Mouse (Mus musculus) urinary bladder, adult 2 months (tissue): ENCODE data around the gene Kbtbd4. TPM values are rescaled to one million over a fixed set of nuclear protein-coding genes. Genes with fewer than 3 reads are reported as not detected.
"Not testable (repeated sequence)": the region's sequence is repeated elsewhere in the genome, so short reads cannot be mapped to it uniquely, and the experiment has no call there.

Experiments used
- DNase-seq: peaks from one replicate; pipeline ENCODE4 v3.0.0; 2022; ENCODE audit warnings: low spot score
- polyA plus RNA-seq: library from polyadenylated mRNA; depleted of rRNA; stranded (reverse); fragments of >200 nt; gene quantifications from 2 replicates; pipeline ENCODE4 v1.2.3, GENCODE M21; 2012; rRNA removed

Kbtbd4 gene
- 15.5 and 17.9 TPM in 2 replicates for polyA plus RNA-seq

DNA sequence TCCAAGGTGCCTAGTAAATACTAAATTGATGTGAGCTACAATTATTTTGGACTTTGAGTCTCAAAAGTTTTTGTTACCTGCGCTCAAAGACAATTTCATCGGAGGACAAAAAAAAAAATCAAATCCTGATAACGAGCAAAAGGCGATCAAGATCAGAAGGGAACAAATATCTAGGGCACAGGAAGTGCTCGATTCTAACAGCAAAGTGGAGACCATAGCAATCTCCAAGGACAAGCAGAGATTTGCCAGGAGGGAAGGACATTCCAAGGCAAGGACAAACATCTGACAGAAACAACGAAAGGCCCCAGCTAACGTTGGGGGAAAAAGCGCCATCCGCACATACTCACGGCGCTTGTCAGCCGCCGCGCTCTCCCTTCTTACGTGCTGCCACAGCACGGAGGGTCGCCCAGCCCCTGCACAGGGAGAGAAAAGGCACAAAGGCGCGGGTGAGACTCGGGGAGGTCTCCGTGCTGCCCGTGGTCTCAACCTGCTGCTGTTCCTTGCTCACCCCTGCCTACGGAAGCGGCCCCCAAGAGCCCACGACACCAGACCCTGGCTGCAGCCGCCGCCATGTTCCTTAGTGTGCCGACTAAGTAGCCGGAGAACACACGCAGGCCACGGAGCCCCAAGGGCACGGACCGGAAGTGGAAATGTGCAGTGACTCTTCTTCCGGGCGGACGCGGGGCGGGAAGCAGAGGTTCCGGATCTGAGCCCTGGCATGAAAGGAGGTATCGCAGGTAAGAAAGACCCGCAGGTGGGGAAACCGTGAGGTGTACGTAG is at the start of gene Kbtbd4, which contains the start of gene Ndufs3:
TSS of gene Kbtbd4 (plus strand) at position 665 of the 780 bp plus-strand sequence.
TSS of gene Ndufs3 (minus strand) at position 752 of the 780 bp plus-strand sequence.
- DNase-seq = peak; percentile 80

DNA sequence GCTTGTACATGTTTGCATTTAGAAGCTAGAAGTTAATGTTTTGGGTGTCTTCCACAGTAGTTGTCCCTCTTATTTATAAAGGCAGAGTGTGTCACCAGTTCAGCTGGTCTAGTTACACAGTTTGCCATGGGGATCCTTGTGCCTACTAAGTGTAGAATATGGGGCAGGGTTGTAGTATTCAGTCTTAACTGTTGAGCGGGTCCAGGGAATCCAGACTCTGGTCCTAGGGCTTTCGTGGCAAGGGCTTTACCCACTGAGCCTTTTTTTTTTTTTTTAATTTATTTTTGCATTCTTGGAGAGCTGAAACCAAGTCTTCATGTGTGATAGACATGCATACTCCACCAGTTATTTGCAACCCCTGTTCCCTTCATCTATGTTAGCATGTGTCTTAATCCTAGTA is 43.1 kb upstream of the Kbtbd4 start:
- no peak for DNase-seq

DNA sequence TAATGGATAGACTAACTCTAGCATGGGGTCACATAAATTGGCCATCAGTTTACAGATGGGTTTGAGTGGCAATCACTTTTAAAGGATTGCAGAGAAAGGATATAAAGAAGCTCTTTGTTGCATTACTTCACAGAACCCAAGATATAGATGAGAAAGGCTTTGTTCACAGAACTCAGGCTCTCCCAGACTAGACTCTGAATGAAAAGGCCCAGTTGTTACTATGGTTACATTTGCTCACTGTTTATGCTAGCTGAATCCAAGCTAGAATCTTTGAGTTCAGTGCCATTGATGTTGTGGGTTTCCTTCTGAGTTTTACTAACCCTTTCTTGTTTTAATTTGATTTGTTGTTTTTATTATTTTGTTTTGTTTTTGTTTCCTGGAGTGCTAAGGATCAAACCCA is 40.4 kb upstream of the Kbtbd4 start:
- DNase-seq = no peak

DNA sequence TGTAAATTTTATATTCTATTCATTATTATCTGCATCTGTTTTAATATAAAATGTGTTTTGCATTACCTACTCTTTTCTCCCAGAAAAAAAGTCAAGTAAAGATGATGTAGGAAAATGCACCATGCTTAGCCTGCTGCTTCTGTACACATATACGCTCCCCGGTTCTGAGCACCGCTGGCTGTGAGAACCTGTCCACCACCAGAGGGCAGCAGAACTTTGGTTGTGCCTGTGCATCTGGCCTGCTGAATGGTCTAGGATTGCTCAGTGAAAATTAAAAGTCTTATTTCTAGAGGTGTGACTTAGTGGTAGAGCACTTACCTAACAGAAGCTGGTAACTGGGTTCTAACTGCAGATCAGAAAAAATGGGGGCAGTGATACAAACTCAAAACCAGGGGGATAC is 38.0 kb upstream of the Kbtbd4 start:
- DNase-seq = peak; percentile 51

DNA sequence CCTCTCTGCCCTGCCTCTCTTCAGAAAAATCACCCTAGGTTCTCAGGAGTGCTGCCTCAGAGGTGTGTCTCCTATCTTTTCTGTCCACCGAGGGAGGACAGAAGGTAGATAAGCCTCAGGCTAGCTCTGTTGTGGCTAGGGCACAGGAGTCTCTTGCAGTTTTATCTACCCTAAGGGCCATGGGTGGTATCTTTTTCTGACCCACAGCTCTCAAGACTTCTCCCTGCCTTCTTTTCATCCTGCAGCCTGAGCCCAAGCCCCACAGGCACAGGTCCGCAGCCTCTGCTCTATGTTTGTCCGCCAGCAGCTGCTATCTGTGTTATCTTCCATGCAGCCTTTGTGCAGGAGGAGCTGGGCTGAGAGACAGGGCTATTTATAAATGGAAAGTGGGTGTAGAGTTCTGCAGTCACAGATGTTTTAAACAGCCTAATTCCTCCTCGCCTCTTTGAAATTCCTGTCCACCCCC is 34.4 kb upstream of the Kbtbd4 start:
- no peak for DNase-seq

DNA sequence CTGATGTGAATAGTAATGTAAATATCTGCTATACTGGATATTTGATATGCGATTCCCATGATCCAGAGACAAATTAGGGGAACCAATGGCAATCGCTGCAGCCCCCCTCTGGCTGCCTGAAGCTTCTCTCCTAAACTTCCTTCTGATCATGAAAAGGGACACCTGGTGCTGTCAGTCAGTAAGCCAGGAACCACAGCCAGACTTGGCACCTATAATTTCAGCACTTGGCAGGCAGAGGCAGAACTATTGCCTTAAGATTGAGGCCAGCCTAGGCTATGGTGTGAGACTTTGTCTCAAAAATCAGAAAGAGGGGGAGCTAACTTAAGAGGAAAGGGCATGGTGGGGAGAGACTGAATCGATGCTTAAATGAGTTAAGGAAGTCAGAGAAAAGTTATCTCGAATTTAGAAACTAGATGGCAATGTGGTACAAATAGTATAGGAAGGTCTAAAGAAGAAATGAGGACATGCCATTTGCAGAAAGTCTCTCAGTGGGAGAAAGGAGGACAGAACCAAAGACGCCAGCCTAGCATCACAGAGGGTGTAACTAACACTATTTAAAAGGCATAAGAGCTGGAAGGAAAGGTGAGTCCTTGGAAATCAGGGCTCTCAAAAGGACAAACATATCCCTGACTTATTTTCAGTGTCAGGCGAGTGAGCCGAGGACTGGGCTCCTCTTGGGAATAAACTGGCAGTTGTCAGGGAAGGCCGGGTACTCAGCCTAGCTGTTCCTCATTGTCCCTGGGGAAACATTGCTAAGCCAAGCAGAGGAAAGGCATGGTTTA is 33.2 kb upstream of the Kbtbd4 start:
- no peak for DNase-seq

DNA sequence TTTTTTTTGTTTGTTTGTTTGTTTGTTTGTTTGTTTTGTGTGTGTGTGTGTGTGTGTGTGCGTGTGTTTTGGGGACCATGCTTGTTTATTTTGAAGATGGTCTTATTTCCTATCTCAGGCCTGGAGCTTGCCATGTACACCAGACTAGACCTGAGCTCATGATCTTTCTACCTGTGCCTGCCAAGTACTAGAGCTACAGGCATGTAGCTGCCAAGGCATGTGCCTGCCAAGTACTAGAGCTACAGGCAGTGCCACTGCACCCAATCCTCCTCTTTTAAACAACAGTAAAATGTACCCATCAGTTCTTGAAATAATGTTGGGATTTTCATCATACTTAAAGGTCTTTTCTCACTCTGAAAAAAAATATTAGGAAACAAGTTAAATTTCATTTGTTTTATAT is 30.5 kb upstream of the Kbtbd4 start:
- no peak for DNase-seq

DNA sequence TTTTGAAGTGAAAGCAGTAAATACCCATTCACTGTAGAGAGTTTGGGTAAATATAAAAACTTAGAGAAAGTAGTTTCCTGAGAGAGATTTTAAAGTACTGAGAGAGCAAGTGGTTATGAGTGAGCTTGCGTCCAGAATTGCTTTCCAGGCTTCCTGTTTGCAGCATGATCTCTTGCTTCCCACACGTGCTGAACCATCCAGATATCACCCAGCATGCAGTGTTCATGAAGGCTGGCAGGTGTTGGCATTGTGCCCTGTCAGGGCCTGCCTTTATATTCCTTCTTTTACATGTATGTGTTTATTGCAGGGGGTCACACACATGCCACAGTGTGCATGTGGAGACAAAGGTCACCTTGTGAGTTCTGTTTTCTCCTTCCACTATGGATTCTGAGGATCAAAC is 29.3 kb upstream of the Kbtbd4 start:
- DNase-seq = no peak

DNA sequence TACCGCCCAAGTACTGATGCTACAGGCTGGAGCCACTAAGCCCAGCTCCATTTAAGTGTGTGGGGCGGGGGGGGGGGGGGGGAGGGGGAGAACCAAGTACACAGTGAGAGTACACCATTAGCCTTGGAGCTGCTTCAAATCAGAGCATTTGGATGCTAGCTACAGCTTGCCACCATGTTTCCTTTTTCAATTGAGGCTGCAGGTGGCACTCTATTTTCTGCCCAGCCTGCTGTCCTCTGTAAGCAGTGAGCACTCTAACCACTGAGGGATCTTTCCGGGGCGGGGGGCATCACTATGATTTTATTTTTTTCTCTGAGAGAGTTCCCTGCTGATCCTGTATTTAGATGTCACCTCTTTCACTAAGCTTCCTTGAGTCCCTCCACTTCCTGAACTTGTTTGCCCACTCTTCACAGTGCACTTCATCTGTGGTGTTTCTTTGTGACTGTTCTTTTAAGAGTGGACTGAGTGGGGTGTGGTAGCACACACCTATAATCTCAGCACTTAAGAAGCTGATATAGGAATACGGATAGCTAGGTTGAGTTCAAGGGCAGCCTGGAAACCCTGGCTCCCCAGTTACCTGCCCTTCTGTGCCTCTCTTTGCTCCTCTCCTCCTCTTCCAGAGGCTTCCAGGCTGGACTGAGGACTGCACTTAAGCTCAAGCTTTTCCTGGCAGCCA is 26.8 kb upstream of the Kbtbd4 start:
- no peak for DNase-seq

DNA sequence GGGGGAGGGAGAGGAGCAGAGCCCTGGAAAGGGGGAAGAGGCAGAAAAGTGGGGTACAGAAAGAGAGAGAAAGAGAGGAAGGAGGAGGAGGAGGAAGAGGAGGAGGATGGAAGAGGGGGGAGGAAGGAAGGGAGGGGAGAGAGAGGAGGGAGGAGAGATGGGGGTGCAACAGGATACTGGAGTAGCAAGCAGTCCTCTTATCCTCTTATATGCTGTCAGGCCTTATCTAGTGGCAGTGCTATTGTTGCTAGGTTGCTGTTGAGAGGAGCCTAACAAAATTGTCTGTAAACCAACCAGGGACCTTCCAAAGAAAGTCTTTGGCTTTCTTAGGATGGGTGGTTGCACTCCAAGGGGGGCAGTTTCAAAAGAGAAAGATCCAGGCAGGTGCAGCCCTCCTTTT is 25.1 kb upstream of the Kbtbd4 start:
- DNase-seq = no peak

DNA sequence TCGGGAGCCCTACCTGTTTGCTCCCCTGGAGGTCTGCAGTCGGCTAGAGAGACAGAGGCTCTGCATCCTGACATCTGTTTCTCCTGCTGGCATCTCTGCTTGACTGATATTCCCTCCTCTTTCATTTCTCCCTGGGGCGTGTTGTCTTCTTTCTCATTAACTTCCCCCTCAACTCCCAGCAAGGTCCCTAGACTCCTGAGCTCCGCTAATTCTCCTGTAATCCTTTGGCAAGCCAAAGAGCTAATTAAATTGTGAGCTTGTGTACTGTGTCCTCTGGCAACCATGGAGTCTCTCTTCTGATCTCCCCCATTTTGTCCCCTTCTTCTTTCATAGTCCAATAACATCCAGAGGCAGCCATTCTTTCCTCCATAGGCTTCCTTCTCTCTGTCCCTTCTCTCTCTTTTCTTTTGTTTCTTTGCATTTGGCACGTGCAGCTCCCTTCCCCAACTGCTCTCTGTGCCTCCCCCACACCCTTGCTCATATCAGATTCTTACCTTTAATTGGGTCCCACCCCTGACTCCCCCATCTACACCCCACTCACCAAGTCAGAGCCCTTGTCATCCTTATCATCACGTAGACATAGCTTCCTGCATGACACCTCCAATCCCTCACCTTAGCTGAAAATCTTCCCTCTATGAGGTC is 24.3 kb upstream of the Kbtbd4 start:
- DNase-seq = no peak

DNA sequence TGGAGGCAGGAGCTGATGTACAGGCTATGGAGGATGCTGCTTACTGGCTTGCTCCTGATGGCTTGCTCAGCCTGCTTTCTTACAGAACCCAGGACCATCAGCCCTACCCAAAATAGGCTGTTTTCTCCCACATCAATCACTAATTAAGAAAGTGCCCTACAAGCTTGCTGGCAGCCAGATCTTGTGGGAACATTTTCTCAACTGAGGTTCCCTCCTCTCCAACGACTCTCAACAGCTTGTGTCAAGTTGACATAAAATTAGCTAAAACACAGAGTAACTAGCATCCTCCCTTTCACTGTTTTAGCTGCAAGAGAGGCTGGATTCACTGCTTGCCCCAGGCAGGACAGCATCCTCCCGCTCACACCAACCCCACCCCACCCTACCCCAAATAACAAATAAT is 22.7 kb upstream of the Kbtbd4 start:
- no peak for DNase-seq

DNA sequence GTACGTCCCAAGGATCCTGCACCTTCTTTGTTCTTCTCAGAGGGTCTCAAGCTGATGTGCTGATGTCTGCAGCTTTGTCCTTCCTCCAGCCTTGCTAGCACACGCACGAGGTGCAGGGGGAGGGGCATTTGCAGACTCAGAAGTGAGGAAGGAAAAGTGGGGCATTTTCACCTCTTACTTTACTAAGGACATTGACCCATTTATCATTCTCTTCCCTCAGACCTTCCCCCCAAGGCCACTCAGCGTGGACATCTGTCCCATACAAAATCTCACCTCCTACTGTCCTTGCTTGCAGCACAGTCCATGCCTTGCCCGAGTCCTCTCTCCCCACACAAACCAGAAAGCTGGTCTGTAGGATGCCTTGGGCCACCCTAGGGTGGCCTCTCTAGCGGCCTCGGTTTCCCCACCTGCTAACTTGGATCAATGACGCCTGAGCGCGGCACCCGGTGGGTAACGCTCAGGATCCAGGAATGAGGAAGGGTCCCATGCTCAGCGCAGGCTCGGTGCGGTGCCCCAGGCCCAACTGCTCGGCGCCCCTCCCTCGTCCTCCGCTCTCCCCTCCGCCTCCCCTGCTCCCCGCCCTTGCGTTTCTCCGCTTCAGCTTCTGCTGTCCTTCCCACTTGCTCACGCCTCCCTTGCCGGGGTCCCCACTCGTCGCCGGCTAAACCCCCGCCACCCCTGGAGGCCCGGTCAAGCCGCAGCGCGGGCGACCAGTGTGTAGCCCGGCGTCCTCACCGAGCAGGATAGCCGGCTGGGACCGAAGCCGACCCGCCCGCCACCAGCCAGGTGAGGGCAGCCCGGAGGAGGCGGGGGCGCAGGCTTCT is 19.1 kb upstream of the Kbtbd4 start, which contains the start of gene C1qtnf4:
TSS of gene C1qtnf4 (plus strand) at position 643 of the 824 bp plus-strand sequence.
- no peak for DNase-seq

DNA sequence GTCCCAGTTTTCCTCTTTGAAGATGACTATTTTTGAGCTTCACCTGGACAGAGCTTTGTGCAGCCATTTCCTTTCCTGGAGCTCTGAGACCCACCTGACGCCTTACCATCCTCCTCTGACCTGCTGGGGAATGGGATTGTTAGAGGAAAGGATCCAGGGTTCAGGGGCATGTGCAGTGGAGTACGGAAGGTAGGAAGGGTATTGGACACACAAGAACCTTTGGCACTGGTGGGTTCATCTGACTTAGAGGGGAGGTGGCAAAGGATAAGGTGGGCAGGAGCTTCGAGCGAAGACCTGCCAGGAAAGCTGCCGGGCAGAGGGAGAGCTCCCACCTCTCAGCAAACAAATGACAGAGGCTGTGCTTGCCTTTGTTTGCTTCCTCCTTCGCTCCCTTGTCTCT is 18.1 kb upstream of the Kbtbd4 start:
- DNase-seq = no peak

DNA sequence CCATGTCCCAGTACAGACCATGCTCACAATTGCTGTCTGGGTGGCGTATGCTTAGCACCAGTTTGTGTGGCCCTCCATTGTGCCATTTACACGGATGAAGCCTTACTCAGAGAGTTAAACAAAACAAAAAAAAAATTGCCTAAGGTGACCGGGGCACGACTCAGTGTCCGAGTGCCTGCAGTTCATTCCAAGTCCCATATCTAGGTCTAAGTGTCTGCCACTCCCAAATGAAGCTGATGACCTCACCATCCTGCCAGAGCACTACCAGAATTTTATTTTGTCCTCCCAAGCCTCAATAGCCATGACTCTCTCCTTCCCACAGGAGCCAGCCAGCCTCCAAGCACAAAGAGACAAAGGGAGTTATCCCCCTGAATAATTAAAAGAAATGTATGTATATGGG is 16.9 kb upstream of the Kbtbd4 start:
- DNase-seq = no peak

DNA sequence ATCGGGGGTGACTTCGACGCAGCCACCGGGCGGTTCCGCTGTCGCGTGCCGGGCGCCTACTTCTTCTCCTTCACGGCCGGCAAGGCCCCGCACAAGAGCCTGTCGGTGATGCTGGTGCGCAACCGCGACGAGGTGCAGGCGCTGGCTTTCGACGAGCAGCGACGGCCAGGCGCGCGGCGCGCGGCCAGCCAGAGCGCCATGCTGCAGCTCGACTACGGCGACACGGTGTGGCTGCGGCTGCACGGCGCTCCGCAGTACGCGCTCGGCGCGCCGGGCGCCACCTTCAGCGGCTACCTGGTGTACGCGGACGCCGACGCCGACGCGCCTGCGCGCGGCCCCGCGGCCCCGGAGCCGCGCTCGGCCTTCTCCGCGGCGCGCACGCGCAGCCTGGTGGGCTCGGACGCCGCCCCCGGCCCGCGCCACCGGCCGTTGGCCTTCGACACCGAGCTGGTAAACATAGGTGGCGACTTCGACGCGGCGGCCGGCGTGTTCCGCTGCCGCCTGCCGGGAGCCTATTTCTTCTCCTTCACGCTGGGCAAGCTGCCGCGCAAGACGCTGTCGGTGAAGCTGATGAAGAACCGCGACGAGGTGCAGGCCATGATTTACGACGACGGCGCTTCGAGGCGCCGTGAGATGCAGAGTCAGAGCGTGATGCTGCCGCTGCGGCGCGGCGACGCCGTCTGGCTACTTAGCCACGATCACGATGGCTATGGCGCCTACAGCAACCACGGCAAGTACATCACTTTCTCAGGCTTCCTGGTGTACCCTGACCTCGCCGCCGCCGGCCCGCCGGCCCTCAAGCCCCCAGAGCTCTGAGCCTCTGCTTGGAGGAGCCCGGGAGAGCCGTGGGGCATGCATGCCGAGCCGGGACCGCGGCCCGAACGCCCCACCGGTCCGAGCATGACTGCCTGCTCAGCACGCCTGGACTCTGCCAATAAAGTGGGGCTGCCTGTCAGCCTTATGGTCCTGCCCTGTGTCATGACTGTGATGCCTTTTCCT is 14.7 kb upstream of the Kbtbd4 start:
- peak; percentile 40 for DNase-seq

DNA sequence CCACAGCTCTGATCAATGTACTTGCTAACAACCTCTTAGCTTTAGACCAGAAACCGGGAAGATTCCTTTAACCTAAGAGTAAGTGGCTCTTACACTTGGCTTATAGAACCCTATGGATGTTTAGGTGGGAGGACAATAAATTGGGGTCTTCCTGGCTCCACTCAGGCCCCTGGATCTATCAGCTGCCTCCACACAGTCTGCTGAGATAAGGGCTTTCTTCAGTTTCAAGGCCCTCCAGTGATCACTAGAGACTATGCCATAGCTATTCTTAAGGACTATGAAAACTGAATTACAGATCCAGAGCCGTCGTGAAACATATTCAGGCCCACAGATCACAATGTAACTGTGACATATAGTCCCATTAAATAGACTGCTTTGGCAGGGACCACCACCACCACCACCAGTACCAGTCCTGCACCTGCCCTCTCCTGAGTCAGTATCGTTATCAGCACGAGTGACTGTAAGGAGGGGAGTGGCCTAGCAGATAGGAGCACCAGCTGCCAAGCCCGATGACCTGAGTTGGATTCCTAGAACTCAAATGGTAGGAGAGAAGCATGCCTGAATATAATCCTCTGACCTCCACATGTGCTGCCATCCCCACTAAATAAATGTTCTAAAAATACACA is 10.8 kb upstream of the Kbtbd4 start:
- DNase-seq = no peak

DNA sequence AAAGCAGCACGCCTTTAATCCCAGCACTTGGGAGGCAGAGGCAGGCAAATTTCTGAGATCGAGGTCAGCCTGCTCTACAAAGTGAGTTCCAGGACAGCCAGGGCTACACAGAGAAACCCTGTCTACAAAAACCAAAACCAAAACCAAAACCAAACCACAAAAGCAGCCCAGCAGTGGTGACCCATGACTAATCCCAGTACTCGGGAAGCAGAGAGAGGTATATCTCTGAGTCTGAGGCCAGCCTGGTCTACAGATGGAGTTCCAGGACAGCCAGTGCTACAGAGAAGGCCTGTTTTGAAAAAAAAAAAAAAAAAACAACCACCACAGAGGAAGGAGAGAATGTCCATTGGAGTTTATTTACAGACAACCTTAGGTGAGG is 10.3 kb upstream of the Kbtbd4 start:
- not testable (repeated sequence) for DNase-seq

DNA sequence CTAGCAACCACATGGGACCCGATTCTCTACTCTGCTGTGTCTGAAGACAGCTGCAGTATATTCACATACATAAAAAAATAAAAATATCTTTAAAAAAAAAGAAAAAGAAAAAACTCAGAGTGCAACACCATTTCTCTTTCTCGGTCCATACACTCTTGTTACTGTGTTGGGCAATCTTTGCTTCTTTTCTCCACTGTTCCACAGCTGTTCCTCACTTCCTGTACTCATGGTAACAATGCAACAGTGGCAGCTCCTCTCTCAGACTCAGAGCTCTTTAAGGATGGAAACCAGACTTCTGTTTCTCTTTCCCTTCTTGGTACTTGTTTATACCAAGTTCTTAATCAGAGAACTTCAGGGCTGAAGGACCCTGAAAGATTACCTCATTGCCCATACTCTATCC is 1.1 kb upstream of the Kbtbd4 start:
- no peak for DNase-seq
